Comparison of ENCODE assay signal across 22 mouse cellular contexts in the genomic region with DNA sequence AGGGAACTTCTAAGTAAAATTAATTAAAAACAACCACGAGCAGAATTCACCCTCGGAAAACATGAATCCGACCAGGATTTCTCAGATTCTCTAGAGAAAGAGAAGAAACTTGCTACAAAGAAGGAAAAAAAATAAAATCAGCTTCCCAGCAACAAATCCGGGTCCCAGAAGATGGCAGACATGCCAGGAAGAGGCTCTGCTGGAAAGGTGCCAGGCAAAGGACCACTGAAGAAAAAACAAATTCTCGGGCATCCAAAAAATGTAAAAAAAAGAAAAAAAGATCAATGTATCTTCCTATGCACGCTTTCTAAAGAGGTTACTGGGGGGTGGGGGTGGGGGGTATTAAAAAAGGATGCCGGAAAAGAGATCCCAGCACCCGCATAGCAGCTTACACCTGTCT. TPM values are rescaled to one million over a fixed set of nuclear protein-coding genes. Genes with fewer than 3 reads are reported as not detected.
DNase-seq lines count a peak whose midpoint lies in the region; ATAC-seq and TF ChIP-seq lines count a peak whose summit lies in the region.
"Had no signal": no experiment of that assay in that cellular context is flagged by ENCODE, and none has a peak within 500 bp of the region (broad histone marks: within the 10 kb centered on the region; RNA-seq: fewer than 3 reads in every experiment).

No protein-coding gene starts in this region.

- no peak overlapping the region for H3K4me3 ChIP-seq in forebrain, postnatal 0 days (ENCODE audit: low read depth, low read length)
- no peak overlapping the region for H3K4me3 ChIP-seq in forebrain, embryonic 11.5 days (ENCODE audit: low read depth, low read length)
- no peak overlapping the region for H3K4me3 ChIP-seq in midbrain, embryonic 14.5 days (replicated peaks; ENCODE audit: low read depth, low read length)
- no peak overlapping the region for H3K4me3 ChIP-seq in midbrain, postnatal 0 days (ENCODE audit: low read depth, low read length)
- H3K4me3 ChIP-seq: embryonic facial prominence, embryonic 13.5 days; forebrain, embryonic 12.5 days had no signal

- no peak overlapping the region for H3K4me2 ChIP-seq in forebrain, postnatal 0 days (ENCODE audit: low read depth)
- H3K4me2 ChIP-seq in forebrain, embryonic 11.5 days (ENCODE audit: low read depth, low read length, severe bottlenecking), result no peak overlapping the region
- no peak overlapping the region for H3K4me2 ChIP-seq in midbrain, embryonic 14.5 days (ENCODE audit: low read length)
- H3K4me2 ChIP-seq in midbrain, postnatal 0 days (ENCODE audit: low read depth, low read length, poor library complexity, severe bottlenecking), result no peak overlapping the region
- H3K4me2 ChIP-seq: embryonic facial prominence, embryonic 13.5 days; forebrain, embryonic 12.5 days had no signal

- H3K4me1 ChIP-seq in forebrain, postnatal 0 days (ENCODE audit: insufficient read depth), result no peaks in the 10 kb centered on the region
- H3K4me1 ChIP-seq in forebrain, embryonic 11.5 days (replicated peaks; ENCODE audit: control insufficient read depth, insufficient read depth, low read length), result no peaks in the 10 kb centered on the region; the same call in 1 of the 2 replicates
- H3K4me1 ChIP-seq in midbrain, embryonic 14.5 days (ENCODE audit: control insufficient read depth, insufficient read depth, low read length), result peaks cover 8% of the 10 kb centered on the region; the same call in 1 of the 2 replicates
- no peaks in the 10 kb centered on the region for H3K4me1 ChIP-seq in midbrain, postnatal 0 days (ENCODE audit: insufficient read depth, low read length)

- no peaks in the 10 kb centered on the region for H3K9me3 ChIP-seq in forebrain, postnatal 0 days (ENCODE audit: low read length)
- H3K9me3 ChIP-seq in forebrain, embryonic 11.5 days (ENCODE audit: control insufficient read depth, low read length), result no peaks in the 10 kb centered on the region
- H3K9me3 ChIP-seq in midbrain, embryonic 14.5 days (ENCODE audit: control insufficient read depth, low read length), result peaks cover 4% of the 10 kb centered on the region
- no peaks in the 10 kb centered on the region for H3K9me3 ChIP-seq in midbrain, postnatal 0 days (ENCODE audit: low read length)

- H3K36me3 ChIP-seq in forebrain, postnatal 0 days (ENCODE audit: insufficient read depth), result no peaks in the 10 kb centered on the region
- no peaks in the 10 kb centered on the region for H3K36me3 ChIP-seq in forebrain, embryonic 11.5 days (ENCODE audit: control insufficient read depth, insufficient read depth, low read length)
- no peaks in the 10 kb centered on the region for H3K36me3 ChIP-seq in midbrain, embryonic 14.5 days (ENCODE audit: control insufficient read depth, insufficient read depth, low read length)
- H3K36me3 ChIP-seq in midbrain, postnatal 0 days (ENCODE audit: insufficient read depth, low read length), result no peaks in the 10 kb centered on the region
- H3K36me3 ChIP-seq: embryonic facial prominence, embryonic 13.5 days; forebrain, embryonic 12.5 days; G1E had no signal

- H3K27me3 ChIP-seq in forebrain, postnatal 0 days (ENCODE audit: insufficient read depth, low read length), result no peaks in the 10 kb centered on the region
- H3K27me3 ChIP-seq in forebrain, embryonic 11.5 days (ENCODE audit: control insufficient read depth, insufficient read depth, low read length), result no peaks in the 10 kb centered on the region
- no peaks in the 10 kb centered on the region for H3K27me3 ChIP-seq in midbrain, embryonic 14.5 days (ENCODE audit: control insufficient read depth, insufficient read depth, low read length)
- H3K27me3 ChIP-seq in midbrain, postnatal 0 days (ENCODE audit: insufficient read depth, low read length), result no peaks in the 10 kb centered on the region
- H3K27me3 ChIP-seq: Patski had no signal

- 57% methylated on average over 8 of the region's 8 CpGs for WGBS in forebrain, postnatal 0 days
- 78% methylated on average over 8 of the region's 8 CpGs for WGBS in forebrain, embryonic 11.5 days
- 73% methylated on average over 8 of the region's 8 CpGs for WGBS in midbrain, embryonic 14.5 days
- 57% methylated on average over 8 of the region's 8 CpGs for WGBS in midbrain, postnatal 0 days

- no peak for TF ChIP-seq CTCF in forebrain, postnatal 0 days (IDR thresholded peaks at IDR 0.05; ENCODE audit: low read depth)
- TF ChIP-seq CTCF in midbrain, postnatal 0 days (IDR thresholded peaks at IDR 0.05), result no peak

- peak; percentile 60 to 62 for DNase-seq in cerebellum, postnatal 10 days
- DNase-seq in cerebellum, adult 11-12 months, result no peak
- DNase-seq in forebrain, postnatal 0 days, result peak; percentile 44
- DNase-seq in forebrain, embryonic 11.5 days (ENCODE audit: low spot score), result no peak
- peak; percentile 45 for DNase-seq in midbrain, embryonic 14.5 days
- DNase-seq in midbrain, postnatal 0 days (ENCODE audit: low spot score), result no peak
- DNase-seq: adrenal gland, adult 8-10 months; adrenal gland, postnatal 14 days; adrenal gland, postnatal 36 days; B cell, adult 2 months; cerebellum, adult 18-20 months; cerebellum, adult 8-10 months; cerebellum, adult 9-11 months; cerebellum, postnatal 25 days had no signal

- H3K9ac ChIP-seq in forebrain, postnatal 0 days, result no peak overlapping the region
- H3K9ac ChIP-seq in forebrain, embryonic 11.5 days (ENCODE audit: low read length), result no peak overlapping the region
- no peak overlapping the region for H3K9ac ChIP-seq in midbrain, embryonic 14.5 days (replicated peaks; ENCODE audit: low read length)
- no peak overlapping the region for H3K9ac ChIP-seq in midbrain, postnatal 0 days (replicated peaks; ENCODE audit: low read length, poor library complexity, severe bottlenecking)
- H3K9ac ChIP-seq: embryonic facial prominence, embryonic 13.5 days; forebrain, embryonic 12.5 days had no signal

- ATAC-seq in forebrain, postnatal 0 days, result no peak
- ATAC-seq in forebrain, embryonic 11.5 days (replicated peaks; ENCODE audit: low FRiP score), result no peak
- no peak for ATAC-seq in midbrain, embryonic 14.5 days (ENCODE audit: low FRiP score, low TSS enrichment)
- ATAC-seq in midbrain, postnatal 0 days (ENCODE audit: low FRiP score), result no peak
- ATAC-seq: activated CD4-positive, CD25-positive, alpha-beta regulatory T cell, adult 4 months; CD4-positive, CD25-positive, alpha-beta regulatory T cell, adult 4 months; forebrain, embryonic 14.5 days; forebrain, embryonic 16.5 days; Patski had no signal

- H3K27ac ChIP-seq in forebrain, postnatal 0 days (ENCODE audit: low read depth, low read length), result no peak overlapping the region
- H3K27ac ChIP-seq in forebrain, embryonic 11.5 days (ENCODE audit: low read depth, low read length), result no peak overlapping the region
- no peak overlapping the region for H3K27ac ChIP-seq in midbrain, embryonic 14.5 days (replicated peaks; ENCODE audit: low read depth, low read length)
- no peak overlapping the region for H3K27ac ChIP-seq in midbrain, postnatal 0 days (ENCODE audit: low read depth, low read length)
- H3K27ac ChIP-seq: embryonic facial prominence, embryonic 13.5 days; forebrain, embryonic 12.5 days had no signal

RNA-seq across cellular contexts. Expression of gene Rpl38, which starts 36.1 kb away (rescaled TPM):
- total RNA-seq in forebrain, postnatal 0 days (2014; rRNA removed), result 1,173 and 2,728 TPM in 2 replicates
- polyA plus RNA-seq in forebrain, postnatal 0 days (2015; fragmentation: Nextera tagmentation; extraction: Ambion mirVana), result 1,003 and 1,434 TPM in 2 replicates
- polyA plus RNA-seq in forebrain, embryonic 11.5 days (2014; fragmentation: Nextera tagmentation; extraction: Ambion mirVana), result 852 and 943 TPM in 2 replicates
- polyA plus RNA-seq in midbrain, embryonic 14.5 days (2014; fragmentation: Nextera tagmentation; extraction: Ambion mirVana), result 707 and 859 TPM in 2 replicates
- 903 and 1,541 TPM in 2 replicates for total RNA-seq in midbrain, postnatal 0 days (2014; rRNA removed)
- polyA plus RNA-seq in midbrain, postnatal 0 days (2015; fragmentation: Nextera tagmentation; extraction: Ambion mirVana), result 889 and 977 TPM in 2 replicates

RNA-seq across cellular contexts. Expression of gene Ttyh2, which starts 43.0 kb away (rescaled TPM):
- total RNA-seq in forebrain, postnatal 0 days (2014; rRNA removed), result 26.6 and 29.9 TPM in 2 replicates
- 24.4 and 26.4 TPM in 2 replicates for polyA plus RNA-seq in forebrain, postnatal 0 days (2015; fragmentation: Nextera tagmentation; extraction: Ambion mirVana)
- polyA plus RNA-seq in forebrain, embryonic 11.5 days (2014; fragmentation: Nextera tagmentation; extraction: Ambion mirVana), result 10.5 and 11.7 TPM in 2 replicates
- 25.2 and 31.0 TPM in 2 replicates for polyA plus RNA-seq in midbrain, embryonic 14.5 days (2014; fragmentation: Nextera tagmentation; extraction: Ambion mirVana)
- 42.8 and 58.2 TPM in 2 replicates for total RNA-seq in midbrain, postnatal 0 days (2014; rRNA removed)
- 27.1 and 29.4 TPM in 2 replicates for polyA plus RNA-seq in midbrain, postnatal 0 days (2015; fragmentation: Nextera tagmentation; extraction: Ambion mirVana)

Comparison
In these comparisons a context has a peak if more than half of its experiments do, and no peak if none do; other contexts are left out.
1. DNase-seq: peak in cerebellum, postnatal 10 days (2 of 2), forebrain, postnatal 0 days (single experiment) and midbrain, embryonic 14.5 days (single experiment); none in cerebellum, adult 11-12 months (single experiment), forebrain, embryonic 11.5 days (single experiment) and midbrain, postnatal 0 days (single experiment).